Mouse (Mus musculus) lung, embryonic 16.5 days (tissue): ENCODE results near the gene Creb3. TPM values are rescaled to one million over a fixed set of nuclear protein-coding genes. Genes with fewer than 3 reads are reported as not detected.

ENCODE experiments used
- ATAC-seq: fragments of 200-750 bp; cut with Nextera tagmentation; 2 replicates; pipeline ENCODE4 v1.8.0; 2017; ENCODE audit warnings: low read depth, mild to moderate bottlenecking, moderate library complexity
- H3K27ac ChIP-seq: fragments of 300-500 bp; sonication (generic); 2 replicates; pipeline ENCODE4 v1.5.1; 2014; ENCODE audit warnings: mild to moderate bottlenecking, control low read depth, low read length
- H3K27me3 ChIP-seq: fragments of 300-500 bp; sonication (generic); 2 replicates; pipeline ENCODE4 v1.6.1; 2014; ENCODE audit warnings: low read depth, low read length, mixed read lengths; ENCODE audit not compliant: control insufficient read depth, insufficient read depth
- H3K36me3 ChIP-seq: fragments of 300-500 bp; sonication (generic); 2 replicates; pipeline ENCODE4 v1.6.1; 2014; ENCODE audit warnings: low read length; ENCODE audit not compliant: control insufficient read depth, insufficient read depth
- H3K4me1 ChIP-seq: fragments of 300-500 bp; sonication (generic); replicated peaks from 2 replicates; pipeline ENCODE4 v1.6.1; 2014; ENCODE audit warnings: low read length, mixed read lengths; ENCODE audit not compliant: control insufficient read depth, insufficient read depth
- H3K4me2 ChIP-seq: fragments of 300-500 bp; sonication (generic); 2 replicates; pipeline ENCODE4 v1.6.1; 2014; ENCODE audit warnings: low read depth, low read length, control low read depth
- H3K4me3 ChIP-seq: fragments of 300-500 bp; sonication (generic); 2 replicates; pipeline ENCODE4 v1.5.1; 2014; ENCODE audit warnings: mild to moderate bottlenecking, low read length, control low read depth
- H3K9ac ChIP-seq: fragments of 300-500 bp; sonication (generic); 2 replicates; pipeline ENCODE4 v1.6.1; 2014; ENCODE audit warnings: low read length, control low read depth
- H3K9me3 ChIP-seq: fragments of 300-500 bp; sonication (generic); 2 replicates; pipeline ENCODE4 v1.6.1; 2016; ENCODE audit warnings: low read length; ENCODE audit not compliant: control insufficient read depth
- WGBS: fragments of 180-500 bp; shearing (Covaris S2); extraction: QIAGEN DNeasy Blood & Tissue Kit; methylation state at CpG from one replicate; pipeline ENCODE4 v1.1.7; 2014; 5-methylcytosine and 5-hydroxymethylcytosine counted together
- polyA plus RNA-seq: library from polyadenylated mRNA; unstranded; fragments of >200 nt; fragmentation: Nextera tagmentation; extraction: Ambion mirVana; gene quantifications from 2 replicates; pipeline ENCODE4 v1.2.1, GENCODE M21; 2015

The Creb3 gene
- polyA plus RNA-seq, 1 experiment from 2014 or later = 69.5 TPM

DNA sequence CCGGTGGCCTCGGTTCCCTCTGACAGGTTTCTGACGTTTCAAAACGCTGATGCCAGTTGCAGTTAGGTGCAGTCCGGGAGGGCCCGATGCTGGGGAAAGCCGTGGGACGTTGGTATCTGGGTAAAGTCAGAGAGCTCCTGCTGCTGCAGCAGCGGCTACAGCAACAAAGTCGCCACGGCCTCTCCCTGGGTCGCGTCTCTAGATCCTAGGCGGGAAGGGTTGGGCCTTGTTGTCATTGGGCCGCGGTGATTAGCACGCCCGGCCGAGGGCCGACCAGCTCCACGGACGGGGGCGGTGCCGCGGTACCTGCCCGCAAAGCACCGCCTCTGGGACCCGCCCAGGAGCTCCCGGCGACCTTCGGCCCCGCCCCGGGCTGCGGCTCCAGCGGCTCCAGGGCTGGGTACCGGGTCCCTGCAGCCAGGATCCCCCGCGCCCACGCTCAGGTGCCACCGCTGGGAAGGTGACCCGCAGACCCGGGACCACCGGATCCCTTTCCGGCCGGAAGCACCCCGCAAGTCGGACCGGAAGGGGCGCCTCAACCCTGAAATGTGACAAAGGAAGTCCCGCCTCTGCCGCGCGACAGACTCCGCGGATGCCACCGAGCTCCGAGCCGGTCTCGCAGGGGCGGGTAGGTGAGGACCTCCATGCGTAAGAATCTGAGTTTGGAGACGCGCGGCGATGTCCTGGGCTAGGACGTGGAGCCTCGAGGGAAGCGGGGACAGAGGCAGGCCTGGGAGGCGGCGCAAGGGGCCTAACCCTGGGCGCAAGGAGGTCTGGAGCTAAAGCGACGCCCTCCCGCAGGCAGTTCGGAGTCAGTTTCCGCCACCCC, 16.5 kb downstream of the Creb3 start, which contains the start of the genes Rgp1 and Gba2:
Gene Rgp1, plus strand, starts transcription at position 340 of the 829 bp plus-strand sequence.
Gene Gba2, minus strand, starts transcription at position 498 of the 829 bp plus-strand sequence.
- Histone ChIP-seq H3K27me3 (no peaks in the 10 kb centered on the region), H3K27ac (peak within 1 kb of the TSS; percentile 89), H3K36me3 (peaks cover 24% of the 10 kb centered on the region), H3K4me2 (peak within 1 kb of the TSS; percentile 93), H3K9ac (peak within 1 kb of the TSS; percentile 90), H3K9me3 (no peaks in the 10 kb centered on the region), H3K4me3 (peak within 1 kb of the TSS; percentile 74), H3K4me1 (peaks cover 24% of the 10 kb centered on the region)
- peak; percentile 98 for ATAC-seq
- under 1% methylated on average over 69 of the region's 76 CpGs for WGBS

DNA sequence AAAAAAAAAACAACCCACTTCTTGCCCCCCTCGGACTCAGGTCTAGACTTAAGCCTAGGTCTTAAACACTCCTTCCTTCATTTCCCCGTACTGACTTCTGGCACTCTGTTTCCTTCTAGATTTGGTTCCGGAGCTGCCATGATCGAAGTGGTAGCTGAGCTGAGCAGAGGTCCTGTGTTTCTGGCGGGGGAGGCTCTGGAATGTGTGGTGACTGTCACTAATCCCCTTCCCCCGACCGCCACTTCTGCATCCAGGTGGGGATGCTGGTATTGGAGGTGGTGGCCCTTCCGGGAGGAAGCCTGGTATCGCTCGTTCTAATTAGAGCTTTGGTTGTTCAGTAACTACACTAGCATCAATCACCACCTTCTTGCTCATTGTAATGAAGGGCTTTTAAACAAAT, 17.1 kb downstream of the Creb3 start:
- Histone ChIP-seq H3K9me3 (no peaks in the 10 kb centered on the region), H3K27me3 (no peaks in the 10 kb centered on the region), H3K27ac (peak overlapping the region; percentile 89), H3K4me2 (peak overlapping the region; percentile 93), H3K4me3 (peak overlapping the region; percentile 74), H3K36me3 (peaks cover 25% of the 10 kb centered on the region), H3K9ac (peak overlapping the region; percentile 90), H3K4me1 (peaks cover 24% of the 10 kb centered on the region)
- 3% methylated on average over 10 of the region's 10 CpGs for WGBS
- ATAC-seq = no peak

DNA sequence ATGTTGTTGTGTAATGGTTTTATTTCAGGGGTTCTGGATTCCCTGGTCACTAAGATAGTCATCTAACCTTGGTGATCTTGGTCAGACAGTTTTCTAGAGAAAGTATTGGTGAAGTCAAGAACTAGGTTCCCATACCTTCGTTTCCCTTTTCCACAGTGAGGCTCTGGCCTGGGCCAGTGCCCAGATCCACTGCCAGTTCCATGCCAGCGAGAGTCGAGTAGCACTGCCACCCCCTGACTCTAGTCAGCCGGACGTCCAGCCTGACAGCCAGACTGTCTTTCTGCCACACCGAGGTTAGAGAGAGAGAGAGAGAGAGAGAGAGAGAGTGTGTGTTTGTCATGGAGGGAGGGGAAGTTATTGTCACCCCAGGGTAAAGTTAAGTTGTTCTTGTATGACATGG, 17.6 kb downstream of the Creb3 start:
- WGBS = 70% methylated on average over 6 of the region's 6 CpGs
- Histone ChIP-seq H3K27me3 (no peaks in the 10 kb centered on the region), H3K27ac (no peak overlapping the region), H3K9me3 (no peaks in the 10 kb centered on the region), H3K4me2 (peak overlapping the region; percentile 93), H3K36me3 (peaks cover 25% of the 10 kb centered on the region), H3K9ac (peak overlapping the region; percentile 90), H3K4me1 (peaks cover 24% of the 10 kb centered on the region), H3K4me3 (peak overlapping the region; percentile 74)
- ATAC-seq = no peak

DNA sequence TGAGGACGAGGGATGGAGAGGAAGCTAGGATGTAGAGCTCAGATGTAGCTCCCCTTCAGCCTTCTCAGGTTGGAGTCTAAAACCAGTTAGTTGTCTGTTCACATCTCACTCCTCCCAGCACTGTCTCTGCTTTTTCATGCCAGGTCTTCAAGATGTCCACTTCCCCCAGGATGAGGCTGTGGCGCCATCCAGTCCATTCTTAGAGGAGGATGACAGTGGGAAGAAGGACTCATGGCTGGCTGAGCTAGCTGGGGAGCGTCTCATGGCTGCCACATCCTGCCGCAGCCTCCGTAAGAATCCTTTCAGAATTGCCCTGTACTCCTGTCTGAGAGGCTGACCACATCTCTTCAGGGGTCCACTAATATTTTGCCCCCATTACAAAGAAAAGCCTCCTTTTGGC, 18.6 kb downstream of the Creb3 start:
- no peak overlapping the region for H3K4me3 ChIP-seq
- H3K4me2 ChIP-seq = no peak overlapping the region
- H3K36me3 ChIP-seq = peaks cover 25% of the 10 kb centered on the region
- WGBS = 87% methylated on average over 5 of the region's 5 CpGs
- no peak overlapping the region for H3K27ac ChIP-seq
- ATAC-seq = no peak
- H3K4me1 ChIP-seq = peaks cover 21% of the 10 kb centered on the region
- H3K9ac ChIP-seq = no peak overlapping the region
- H3K27me3 ChIP-seq = no peaks in the 10 kb centered on the region
- no peaks in the 10 kb centered on the region for H3K9me3 ChIP-seq

DNA sequence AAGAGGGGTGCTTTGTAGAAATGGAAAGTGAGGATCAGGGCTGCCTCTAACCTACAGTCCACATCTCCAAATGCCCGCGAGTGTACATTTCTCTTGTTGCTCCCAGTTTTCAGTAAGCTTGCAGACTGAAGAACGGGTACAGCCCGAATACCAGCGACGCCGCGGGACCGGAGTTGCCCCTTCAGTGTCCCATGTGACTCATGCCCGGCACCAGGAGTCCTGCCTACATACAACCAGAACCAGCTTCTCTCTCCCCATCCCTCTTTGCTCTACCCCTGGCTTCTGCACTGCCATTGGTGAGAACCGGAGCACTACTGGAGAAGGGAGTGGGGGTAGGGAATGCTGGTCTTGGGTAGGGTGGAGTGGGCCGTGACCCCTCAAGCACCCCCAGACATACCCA, 19.2 kb downstream of the Creb3 start:
- H3K27me3 ChIP-seq = no peaks in the 10 kb centered on the region
- WGBS = 91% methylated on average over 12 of the region's 12 CpGs

DNA sequence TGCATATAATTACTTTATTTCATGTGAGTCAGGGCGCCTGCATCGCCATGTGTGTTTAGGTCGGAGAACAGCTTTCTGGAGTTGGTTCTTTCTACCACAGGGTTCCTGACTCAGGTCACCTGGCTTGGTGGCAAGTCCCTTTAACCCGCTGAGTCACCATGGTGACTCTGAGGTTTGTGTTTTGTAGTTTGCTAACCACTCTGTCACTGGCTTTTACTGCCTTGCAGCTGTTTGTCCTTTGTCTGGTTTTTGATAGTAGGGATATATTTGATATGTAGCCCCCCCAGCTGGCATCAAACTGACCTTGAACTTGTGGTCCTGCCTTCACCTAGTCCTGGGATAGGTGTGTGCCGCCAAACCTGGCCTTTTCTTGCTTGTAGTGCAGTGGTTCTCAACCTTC, 20.1 kb downstream of the Creb3 start:
- H3K4me3 ChIP-seq = no peak overlapping the region
- no peaks in the 10 kb centered on the region for H3K9me3 ChIP-seq
- ATAC-seq = no peak
- H3K9ac ChIP-seq = no peak overlapping the region
- H3K4me1 ChIP-seq = peaks cover 14% of the 10 kb centered on the region
- H3K36me3 ChIP-seq = peaks cover 25% of the 10 kb centered on the region
- H3K27me3 ChIP-seq = no peaks in the 10 kb centered on the region
- H3K27ac ChIP-seq = no peak overlapping the region
- 84% methylated on average over 5 of the region's 5 CpGs for WGBS
- H3K4me2 ChIP-seq = no peak overlapping the region

More for the DNA sequence above, 19.2 kb downstream of the Creb3 start:
- ATAC-seq = no peak
- no peaks in the 10 kb centered on the region for H3K9me3 ChIP-seq
- no peak overlapping the region for H3K4me2 ChIP-seq
- no peak overlapping the region for H3K9ac ChIP-seq
- H3K4me3 ChIP-seq = no peak overlapping the region
- H3K4me1 ChIP-seq = peaks cover 21% of the 10 kb centered on the region
- H3K27ac ChIP-seq = no peak overlapping the region
- H3K36me3 ChIP-seq = peaks cover 25% of the 10 kb centered on the region

DNA sequence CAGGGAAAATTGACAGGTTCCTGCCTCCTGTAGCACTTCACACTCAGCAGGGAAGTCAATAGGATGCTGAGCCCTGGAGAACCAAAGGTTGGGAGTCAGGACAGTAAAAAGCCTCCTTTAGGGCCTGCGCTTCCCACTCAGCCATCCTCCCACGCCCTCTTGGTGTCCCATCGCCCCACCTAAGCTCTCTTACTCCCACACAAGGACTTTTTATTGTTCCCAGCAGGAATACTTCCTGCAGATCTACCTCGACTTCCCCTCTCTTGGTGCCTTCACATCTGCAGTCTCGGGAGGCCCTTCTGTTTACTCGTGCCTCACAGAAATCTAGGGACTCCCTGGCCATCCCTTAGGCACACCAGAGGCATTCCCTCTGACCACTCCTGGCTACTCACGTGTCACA, 21.3 kb downstream of the Creb3 start:
- Histone ChIP-seq H3K27ac (no peak overlapping the region), H3K4me2 (no peak overlapping the region), H3K4me1 (peaks cover 7% of the 10 kb centered on the region), H3K27me3 (no peaks in the 10 kb centered on the region), H3K9ac (no peak overlapping the region), H3K9me3 (no peaks in the 10 kb centered on the region), H3K36me3 (peaks cover 25% of the 10 kb centered on the region), H3K4me3 (no peak overlapping the region)
- 65% methylated on average over 7 of the region's 7 CpGs for WGBS
- ATAC-seq = no peak

DNA sequence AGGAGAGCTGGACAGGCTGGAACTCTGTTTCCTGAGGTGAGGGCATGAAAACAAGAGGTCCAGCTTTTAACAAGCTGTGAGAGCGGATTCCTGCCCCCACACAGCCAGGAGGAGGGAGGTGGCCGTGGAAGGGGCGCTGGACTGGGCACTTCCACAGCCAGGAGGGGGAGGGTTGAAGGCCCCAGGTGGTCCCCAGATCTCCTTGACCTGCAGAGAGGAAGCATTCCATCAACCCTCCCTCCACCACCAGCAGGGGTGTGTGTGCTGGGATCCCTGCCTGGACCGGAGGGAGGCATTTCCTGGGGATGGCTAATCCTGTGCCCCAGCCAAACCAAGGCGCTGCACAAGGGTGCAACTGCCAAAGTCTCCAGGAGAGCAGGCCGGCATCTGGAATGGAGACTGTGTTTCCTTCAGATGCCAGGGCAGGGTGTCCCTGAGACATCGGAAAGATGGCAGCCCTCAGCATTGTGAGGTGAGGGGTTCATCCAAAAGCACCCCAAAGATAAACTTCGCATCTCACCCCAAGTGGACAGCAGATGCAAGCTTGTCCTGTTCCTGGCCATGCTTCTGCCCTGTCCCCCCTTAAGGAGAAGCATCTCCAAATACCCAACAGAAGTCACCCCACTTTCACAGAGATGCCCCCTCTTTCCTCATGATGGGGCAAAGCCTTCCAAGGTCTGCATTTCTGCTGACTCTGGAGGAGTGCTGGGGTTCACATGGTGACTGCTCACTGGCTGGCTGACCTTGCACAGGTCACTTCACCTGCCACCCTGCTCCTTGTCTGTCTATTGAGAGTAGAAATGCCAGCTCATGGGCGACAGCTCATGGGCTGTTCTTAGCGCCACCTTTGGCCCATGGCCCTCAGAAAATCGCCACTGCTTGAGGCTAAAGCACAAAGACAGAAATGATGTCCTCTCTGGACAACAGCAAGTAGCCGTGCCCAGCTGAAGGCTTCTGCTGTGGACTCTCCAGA, 22.6 kb downstream of the Creb3 start, which contains the start of gene Msmp:
Gene Msmp, minus strand, starts transcription at position 51 of the 973 bp plus-strand sequence.
- H3K27me3 ChIP-seq = no peaks in the 10 kb centered on the region
- no peak for ATAC-seq
- 60% methylated on average over 12 of the region's 12 CpGs for WGBS
- H3K27ac ChIP-seq = no peak within 1 kb of the TSS
- H3K9me3 ChIP-seq = no peaks in the 10 kb centered on the region
- no peak within 1 kb of the TSS for H3K9ac ChIP-seq
- peaks cover 25% of the 10 kb centered on the region for H3K36me3 ChIP-seq
- H3K4me2 ChIP-seq = no peak within 1 kb of the TSS
- H3K4me3 ChIP-seq = no peak within 1 kb of the TSS
- peaks cover 2% of the 10 kb centered on the region for H3K4me1 ChIP-seq

DNA sequence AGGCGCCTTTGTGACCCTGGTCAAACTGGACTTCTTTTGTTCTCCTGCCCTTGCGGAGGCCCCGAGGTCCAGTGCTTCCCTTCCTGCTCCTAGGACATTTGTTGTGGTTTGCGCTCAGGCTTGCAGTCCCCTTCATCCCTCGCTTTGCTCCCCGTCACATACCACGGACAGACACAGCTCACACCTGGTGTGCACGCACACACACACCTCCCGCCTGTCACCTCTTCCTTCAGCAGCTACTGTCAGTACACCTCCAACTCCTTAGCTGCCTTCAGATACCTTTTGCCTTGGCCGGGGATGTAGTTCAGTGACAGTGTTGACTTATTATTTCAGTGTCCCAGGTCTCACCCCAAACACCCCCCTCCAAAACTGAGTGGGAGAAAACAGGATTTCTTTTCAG, 23.6 kb downstream of the Creb3 start:
- peaks cover 25% of the 10 kb centered on the region for H3K36me3 ChIP-seq
- no peak overlapping the region for H3K9ac ChIP-seq
- H3K4me1 ChIP-seq = no peaks in the 10 kb centered on the region
- no peak for ATAC-seq
- no peaks in the 10 kb centered on the region for H3K9me3 ChIP-seq
- no peak overlapping the region for H3K27ac ChIP-seq
- no peak overlapping the region for H3K4me2 ChIP-seq
- WGBS = 47% methylated on average over 10 of the region's 10 CpGs
- H3K4me3 ChIP-seq = no peak overlapping the region
- H3K27me3 ChIP-seq = no peaks in the 10 kb centered on the region
